Mouse (Mus musculus) CD4-positive, CD25-positive, alpha-beta regulatory T cell, adult 2 months (primary cell): ENCODE measurements at regions not wholly inside any gene's neighbourhood (a gene's known extent, or its start where the extent isn't known, plus 50 kb on each side); places are given as distances from the start of the nearest gene placed in this dataset.

Experiments
- DNase-seq: peaks from one replicate; pipeline ENCODE4 v3.0.0-alpha.2; 2012; ENCODE audit warnings: low read depth, low spot score

DNA sequence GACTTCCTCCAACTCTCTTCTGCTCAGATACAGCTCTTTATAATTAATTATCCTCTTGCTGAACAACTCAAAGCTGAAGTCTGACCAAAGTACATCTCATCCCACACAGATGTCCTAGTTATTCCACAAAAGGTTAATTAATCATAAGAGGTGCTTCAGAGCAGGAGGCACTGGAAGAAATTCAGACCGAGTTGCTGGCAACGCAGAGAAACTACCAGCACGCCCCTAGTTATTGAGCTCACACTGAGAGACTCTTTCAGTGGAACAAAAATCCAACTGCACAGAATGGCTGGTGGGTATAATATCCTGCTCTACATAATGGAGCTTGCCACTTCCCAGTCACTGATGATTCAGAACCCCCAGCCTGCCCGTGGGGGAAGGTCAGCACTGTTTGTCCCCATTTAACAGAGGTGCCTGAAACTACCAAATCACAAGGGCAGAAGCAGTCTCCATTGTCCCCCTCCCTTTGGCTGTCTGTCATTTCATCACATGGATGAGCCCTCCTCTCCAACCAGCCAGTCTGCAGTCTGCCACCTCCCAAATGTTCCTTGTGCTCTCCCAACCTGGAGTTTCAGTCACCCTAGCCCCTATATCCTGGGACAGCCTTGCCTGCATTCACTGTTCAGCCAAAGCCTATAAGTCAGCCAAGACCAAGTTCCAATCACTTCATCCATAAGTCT lies 170.3 kb upstream of the Creb1 start:
- no peak for DNase-seq

DNA sequence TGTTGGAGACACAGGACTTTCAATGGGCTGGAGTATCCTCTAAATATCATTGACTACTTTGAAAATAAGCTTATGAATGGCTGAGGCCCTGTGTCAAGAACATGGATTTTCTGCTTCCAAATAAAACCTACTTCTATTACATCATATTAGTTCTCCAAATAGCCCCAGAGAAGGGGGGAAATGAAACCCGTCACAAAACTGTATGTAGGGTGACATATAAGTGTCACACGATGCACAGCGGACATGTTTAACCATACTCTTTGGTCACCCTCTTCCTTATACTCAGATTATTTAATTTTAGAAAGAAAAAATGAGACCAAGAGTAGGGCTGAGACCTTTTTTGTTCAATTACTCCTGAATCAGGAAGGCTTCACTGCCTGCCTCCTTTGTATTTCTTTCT lies 189.2 kb upstream of the Creb1 start:
- DNase-seq = no peak

DNA sequence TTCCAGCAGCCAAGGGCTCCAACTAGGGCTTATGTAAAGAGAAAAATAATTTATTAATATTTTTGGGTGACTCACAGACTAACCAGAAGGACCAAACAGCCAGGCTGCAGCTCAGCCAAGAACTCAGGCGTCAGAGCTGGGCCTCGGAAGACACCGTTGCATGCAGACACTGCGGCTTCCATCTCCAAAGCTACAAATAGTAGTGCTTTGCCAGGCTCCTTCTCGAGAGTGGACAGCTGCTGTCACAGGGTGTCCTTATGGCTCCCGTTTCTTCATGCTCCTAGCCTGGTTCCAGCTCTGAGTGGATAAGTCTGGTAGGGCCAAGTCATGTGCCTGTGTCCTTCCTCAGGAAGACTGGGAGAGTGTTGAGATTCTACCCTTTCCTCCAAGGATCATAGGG lies 190.8 kb upstream of the Creb1 start:
- DNase-seq = no peak

DNA sequence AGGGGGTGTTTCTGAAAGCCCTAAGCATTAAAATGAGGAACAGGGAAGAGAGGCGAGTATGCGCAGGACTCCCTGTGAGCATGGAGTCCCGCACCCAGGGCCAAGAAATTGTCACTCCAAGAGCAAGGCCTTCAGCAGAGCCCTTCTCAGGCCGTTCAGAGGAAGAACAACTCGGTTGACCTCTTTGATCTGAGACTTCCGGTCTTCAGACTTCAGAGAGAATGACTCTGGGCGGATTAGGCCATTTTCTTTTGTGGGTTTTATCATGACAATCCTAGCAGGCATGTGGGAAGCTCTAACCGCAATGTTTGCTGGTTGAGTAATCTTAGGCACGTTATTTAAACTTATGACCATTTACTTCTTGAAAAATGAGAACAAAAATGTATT lies 193.9 kb upstream of the Creb1 start:
- DNase-seq = no peak

DNA sequence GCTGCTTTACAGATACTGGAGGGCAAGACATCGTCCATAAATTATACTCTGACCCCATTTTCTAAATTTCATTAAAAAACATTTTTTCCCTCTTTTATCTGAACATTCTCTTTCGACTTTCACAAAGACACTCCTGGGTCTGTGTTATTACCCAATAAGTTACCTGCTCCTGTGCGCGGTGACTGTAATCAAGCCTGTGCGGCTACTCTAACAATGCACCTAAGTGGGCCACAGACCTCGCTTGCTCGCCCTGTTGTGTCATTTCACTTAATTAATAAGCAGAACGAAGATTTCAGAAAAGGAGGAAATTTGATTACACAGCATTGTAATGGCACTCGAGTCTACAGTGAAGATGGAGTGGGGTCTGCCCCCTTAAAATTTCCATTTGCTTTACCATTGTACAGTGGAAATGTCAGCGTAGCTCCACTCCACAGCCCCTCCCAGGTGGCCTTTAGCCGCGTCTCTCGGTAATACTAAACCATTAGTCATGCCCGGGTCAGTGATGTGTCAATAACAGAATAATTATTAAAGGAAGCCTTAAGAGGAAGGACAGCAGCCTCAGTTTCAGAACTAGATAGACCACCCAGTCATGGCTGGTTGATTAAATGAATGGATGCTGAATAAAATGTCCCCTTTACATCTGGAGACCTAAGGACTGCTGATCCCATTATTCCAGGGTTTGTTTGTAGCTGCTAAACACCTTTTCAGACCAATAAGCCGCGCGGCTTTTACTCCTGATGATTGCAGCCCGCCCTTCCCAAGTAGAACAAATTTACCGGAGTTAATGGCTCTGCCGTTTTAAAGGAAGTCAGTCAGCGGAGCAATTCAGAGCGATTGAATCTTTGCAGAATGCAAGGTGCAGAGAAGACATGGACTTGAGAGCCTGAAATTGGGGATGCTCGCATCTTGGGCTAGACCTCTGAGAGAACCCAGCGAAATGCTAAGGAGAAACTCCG lies 194.5 kb upstream of the Creb1 start:
- no peak for DNase-seq

DNA sequence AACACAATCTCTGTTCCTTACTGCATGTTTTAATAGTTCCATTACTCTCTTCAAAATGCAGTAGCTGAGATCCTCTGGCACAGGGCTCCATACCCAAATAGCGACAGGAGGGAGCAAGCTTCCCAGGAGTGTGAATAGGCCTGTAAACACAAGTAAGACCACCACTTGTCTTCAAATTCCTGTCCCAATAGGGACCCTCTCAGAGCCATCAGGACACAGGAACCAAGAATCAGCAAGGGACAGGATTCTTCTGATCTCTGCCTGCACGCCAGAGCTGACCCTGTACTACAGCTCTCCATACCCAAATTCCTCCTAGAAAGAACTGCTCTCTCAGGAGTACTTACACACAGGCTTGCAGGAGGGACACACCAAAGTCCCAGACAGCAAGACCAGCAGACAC lies 200.9 kb upstream of the Creb1 start:
- no peak for DNase-seq

DNA sequence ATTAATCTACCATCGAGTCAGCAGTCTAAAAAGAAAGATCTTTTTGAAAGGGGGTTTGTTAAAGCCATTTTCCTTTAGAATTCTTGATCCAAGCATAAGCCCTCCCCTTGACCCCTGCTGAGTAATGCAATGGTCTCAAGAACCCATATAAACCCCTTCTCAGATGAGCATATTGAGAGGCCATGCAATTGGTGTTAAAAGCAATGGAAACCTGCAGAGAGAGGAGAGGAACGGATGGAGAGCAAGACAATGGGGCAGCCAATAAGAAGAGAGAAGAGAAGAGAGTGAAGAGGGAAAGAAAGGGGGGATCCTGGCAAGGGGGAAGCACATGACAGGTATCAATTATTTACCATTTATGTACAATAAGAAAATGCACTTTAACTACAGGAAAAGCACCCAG lies 201.7 kb upstream of the Creb1 start:
- no peak for DNase-seq

DNA sequence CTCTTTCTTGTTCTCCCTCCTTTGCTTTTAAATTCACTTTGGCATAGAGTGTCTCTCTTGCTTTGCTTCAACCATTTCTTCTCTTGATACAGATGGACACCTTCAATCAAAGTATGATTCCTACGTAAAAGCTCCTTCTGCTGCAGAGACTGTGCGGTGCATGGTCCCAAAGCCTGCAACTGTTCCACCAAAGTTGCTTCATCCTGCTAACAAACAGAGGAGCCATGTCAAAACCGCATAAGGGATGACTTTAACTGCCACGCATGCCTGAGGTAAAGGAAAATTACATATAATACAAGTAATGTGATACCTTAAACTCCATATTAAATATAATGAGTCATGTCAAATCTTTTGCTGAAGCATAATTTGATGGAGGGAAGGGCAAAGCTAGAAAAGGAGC lies 200.1 kb upstream of the Klf7 start:
- DNase-seq = no peak

DNA sequence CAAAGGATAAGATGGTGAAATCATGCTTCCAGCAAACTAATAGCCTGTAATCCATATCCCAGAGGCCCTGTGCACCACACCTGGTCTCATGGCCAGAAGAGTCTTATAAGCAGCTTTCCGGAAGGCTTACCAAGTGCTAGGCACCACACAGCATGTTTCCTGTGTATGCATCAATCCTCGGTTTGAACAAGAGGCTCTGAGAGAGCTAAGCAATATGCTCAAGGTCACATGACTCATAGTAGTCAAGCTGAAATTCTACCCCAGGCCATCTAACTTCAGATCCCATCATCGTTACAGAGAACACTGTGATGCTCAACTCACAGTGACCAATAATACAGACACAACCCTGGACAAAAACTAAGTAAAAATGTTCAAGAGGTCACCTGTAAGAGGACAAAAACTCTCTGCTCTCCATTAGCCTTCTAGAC lies 197.1 kb upstream of the Klf7 start:
- no peak for DNase-seq

DNA sequence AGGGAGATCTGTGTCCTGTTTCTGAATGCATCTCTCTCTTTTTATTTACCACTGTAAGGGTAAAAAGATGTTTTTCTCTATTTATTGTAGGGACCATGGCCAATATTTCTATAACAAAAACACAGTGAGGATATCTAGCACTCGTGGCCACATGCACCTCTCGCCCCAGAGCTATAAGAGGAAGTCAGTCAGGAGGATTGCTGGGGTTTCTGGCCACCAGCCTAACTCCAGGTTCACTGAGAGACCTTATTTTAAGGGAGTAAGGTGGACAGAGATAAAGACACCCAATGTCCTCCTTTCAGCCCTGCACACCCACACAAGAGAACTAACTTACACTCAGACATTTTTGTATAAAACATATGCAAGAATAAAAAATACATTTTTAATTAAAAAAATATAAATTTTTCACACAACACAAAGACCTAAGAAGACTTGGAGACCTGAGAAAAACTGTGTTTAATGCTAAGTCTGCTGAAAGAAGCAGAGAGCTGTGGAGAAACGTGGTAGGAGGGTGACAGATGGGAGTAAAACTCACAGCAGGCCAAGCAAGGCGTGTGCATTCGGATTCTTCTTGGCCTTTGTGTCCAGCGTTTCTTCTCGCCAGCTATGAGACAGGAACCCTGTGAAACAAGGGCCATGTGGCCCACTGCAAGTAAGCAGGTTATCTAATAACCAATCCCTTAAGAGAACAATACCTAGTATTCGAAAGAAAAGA lies 196.5 kb upstream of the Klf7 start:
- DNase-seq = no peak

DNA sequence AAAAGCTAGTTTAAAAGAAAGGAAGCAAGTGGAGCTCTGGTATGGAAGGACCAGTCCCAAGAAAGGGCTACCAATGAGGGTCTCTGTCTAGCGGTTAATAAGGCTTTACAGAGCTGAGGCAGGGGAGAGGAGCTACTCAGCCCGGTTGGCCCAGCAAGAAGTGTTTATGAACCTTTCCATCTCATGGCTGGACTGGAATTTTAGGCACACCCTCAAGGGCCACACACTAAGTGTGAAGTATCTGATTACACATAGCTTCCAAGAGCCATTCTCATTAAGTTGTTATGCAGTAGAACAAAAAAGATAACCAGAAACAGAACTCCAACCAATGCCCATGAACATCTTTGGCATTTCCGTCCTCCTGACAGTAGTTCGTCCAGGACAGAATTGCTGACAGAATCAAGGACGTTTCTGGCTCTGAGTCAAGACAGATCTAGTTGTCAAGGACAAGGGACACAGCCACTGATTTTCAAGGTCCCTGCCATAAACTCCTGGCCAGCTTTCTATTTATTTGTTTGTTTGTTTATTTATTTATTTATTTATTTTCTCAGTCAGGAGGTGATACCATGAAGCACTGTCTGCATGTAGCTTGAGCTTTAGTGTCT lies 195.1 kb upstream of the Klf7 start:
- DNase-seq = no peak

DNA sequence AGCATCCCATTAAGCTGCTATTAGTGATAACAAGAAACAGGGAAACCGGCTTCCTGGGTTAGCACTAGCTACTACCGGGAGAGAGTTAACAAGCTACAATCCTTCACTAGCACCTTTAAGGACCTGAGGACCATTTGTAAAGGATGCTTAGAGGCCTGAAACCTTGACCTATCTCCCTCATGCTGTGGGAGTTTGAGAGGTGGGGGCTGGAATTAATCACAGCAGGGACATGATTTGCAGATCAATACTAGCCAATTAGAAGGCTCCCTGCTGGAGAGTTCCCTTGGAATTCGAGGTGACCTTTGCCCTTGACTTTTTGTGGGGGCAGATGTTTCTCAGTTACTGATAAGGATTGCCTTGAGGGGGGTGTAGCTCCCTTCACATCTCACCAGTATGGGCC lies 189.3 kb upstream of the Klf7 start:
- no peak for DNase-seq

DNA sequence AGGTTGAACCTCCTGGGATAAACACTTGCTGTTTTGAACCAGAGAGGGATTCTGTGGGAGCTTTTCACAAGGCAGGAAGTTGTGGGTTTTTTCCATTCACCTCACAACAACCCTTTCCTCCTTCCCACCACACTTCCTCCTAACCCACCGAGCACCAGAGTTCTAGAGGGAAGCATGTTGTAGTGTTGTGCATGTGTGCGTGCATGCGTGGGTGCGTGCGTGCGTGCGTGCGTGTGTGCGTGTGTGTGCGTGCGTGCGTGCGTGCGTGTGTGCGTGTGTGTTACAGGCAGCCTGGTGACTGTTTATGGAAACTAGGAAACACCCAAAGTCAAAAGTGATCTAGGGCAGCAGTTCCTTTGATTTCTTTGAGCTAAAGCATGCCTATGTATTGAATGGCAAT lies 186.5 kb upstream of the Klf7 start:
- peak; percentile 57 for DNase-seq

DNA sequence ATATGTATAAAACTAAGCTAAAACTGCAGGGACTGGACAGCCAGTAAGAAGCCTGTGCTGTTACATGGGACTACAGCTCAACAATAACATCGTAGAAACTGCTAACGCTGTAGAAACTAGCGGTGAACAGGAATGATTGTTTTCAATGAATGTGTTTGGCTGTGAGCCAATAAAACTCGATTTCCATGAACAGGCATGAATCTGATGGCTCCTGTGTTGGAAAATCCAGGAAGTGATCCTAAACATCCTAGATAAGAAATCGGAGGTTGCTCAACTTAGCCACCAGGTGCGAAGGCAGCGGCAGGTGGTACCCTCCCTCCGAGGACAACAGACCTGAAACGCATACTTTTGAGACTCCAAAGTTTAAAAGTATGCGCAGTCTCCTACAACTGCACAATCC lies 186.0 kb upstream of the Klf7 start:
- DNase-seq = no peak

DNA sequence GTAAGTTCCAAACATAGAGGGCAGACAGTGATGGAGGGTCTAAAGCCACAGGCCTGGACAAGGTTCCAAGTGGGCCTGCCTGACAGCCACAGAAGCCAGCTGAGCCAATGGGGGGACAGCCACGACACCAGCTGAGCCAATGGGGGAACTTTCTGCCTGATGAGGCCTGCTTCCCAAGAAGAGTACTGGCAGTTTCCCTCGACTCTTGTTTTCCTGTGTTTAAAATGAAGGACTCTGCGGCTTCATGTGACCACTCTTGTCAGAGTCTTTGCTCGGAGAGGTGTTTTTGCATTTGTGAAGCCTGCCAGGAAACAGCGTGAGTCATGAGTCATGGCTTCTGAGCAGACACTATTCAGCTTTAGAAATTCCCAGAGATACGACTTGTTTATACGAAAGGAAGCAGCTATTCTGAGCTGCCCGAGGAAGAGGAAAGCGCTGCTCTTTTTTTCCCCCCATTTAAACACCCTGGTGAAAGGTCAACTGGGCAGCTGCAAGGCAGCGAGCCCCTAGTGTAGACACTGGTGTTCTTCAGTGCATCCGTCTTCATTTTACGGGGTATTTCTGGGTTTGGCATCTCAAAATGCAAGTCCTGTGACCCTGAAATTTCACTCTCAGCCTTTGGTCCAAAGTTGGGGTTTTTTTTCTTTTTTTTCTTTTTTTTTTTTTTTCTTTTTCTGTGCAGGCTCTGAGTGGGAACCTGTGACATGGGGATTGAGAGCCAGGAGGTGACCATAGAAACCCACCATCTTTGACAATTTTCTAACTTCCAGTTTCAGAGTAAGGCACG lies 183.5 kb upstream of the Klf7 start:
- DNase-seq = peak; percentile 48

DNA sequence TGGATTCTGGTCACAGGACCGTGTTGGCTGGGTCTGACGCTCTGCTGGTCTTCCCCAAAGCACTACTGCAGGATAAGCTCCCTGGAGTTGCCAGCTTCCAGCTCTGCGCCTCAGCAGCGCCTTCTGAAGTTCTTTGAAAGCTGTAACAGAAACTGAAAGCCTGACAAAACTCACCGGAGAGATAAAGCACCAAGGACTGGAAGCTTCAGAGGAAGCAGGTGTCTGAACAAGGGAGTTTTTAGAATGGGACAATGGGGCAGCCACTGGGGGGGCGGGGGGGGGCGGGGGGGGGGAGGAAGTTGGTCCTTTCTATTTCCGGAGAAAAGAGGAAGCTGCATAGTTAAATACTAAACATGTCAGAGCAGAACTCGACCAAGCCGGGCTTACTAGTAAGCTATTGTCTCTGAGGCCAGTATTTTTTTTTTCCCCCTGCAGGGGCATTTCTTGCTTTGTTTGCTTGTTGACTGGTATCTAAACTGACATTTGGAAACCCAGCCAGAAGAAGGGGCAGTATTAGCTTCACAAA lies 180.8 kb upstream of the Klf7 start:
- peak; percentile 62 for DNase-seq

DNA sequence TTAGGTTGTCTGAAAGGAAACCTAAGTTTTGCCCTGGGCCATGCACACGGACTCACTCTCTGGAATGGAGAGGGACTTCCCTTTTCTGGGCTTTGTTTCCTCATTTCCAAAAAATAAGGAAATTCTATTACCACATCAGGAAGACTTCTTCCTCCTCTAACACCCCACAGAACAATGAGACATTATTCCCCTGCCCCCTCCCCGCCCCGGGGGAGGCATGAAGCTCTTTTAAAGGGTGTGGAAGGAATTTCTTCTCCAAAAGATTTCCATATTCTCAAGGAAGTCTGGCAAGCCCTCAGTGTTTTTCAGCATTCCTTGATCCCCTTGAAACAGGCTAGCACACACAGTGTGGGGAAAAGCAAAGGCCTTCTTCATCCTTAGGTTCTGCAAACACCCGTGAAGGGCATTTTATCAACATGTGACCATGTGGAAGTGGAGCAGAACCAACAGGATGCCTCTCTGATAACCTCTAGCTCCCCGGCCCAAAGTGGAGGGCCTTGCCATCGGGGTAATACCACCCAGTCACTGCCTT lies 179.5 kb upstream of the Klf7 start:
- DNase-seq = no peak

DNA sequence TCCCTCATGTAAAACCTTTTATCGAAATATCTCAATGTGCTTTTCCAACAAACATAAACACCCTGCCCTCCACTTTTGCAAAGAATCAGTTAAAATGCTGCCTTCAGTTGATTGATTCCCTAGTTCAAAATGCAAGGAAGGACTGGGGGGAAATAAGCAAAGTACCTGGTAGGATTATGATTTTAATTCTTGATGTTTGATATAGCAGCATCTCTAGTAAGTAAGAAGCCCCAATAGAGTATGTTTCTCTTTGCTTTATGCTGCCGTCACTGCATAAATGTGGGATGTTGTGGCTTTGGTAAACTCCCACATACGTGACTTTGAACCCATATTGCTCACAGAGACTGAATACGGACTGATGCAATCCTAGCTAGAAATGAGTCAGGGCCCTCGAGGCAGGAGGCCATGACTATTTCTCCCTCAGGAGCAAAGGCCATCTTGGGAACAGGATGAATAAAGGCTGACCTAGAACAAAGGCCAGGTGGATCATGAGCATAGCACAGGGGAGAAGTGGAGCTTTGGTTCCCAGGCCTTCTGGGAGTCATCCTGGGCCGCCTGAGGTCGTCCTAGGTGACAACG lies 179.0 kb upstream of the Klf7 start:
- peak; percentile 39 for DNase-seq

DNA sequence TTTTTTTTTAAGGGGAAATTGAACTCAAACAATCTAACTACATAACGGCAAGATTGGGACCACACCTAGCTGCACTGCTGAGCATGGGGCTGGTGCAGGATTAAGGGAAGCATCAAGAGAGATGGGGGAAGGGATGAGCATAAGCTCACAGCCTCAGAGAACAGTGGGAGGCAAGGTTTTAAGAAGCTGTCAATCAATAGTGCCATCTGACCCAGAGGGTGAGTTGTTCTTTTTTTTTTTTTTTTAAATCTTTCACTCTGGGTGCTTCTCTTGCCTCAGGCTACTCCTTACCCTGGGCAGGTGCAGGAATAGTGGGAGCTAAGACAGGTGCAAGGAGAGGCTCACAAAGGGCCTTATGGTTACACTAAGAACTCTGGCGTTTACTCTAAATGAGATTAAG lies 176.9 kb upstream of the Klf7 start:
- no peak for DNase-seq

DNA sequence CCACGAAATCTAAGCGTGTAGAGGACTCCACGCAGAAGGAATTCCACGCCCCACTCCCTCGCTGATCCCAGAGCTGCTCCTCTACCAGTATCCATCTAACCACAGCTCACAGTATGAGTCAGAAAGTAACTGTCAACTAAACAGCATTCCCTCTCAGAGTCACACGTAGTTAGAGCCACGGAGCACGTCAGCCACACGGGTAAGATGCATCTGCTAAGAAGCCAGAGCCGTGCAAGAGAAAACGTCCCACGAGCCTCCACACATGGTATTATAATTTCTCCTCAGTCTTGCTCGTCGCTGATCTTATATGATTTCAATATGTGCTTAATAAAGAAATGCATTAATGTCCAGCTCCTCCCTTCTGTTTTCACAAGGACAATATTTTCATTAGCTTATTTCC lies 176.1 kb upstream of the Klf7 start:
- no peak for DNase-seq
